Mouse (Mus musculus) forebrain, embryonic 14.5 days (tissue): ENCODE measurements around the gene Rif1. TPM values are rescaled to one million over a fixed set of nuclear protein-coding genes. Genes with fewer than 3 reads are reported as not detected.
"Not testable (repeated sequence)": the region's sequence is repeated elsewhere in the genome, so short reads cannot be mapped to it uniquely, and the experiment has no call there.

ENCODE experiments used
- ATAC-seq: fragments of 200-750 bp; cut with Nextera tagmentation; 2 replicates; pipeline ENCODE4 v1.8.0; 2017; ENCODE audit warnings: mild to moderate bottlenecking, moderate library complexity
- DNase-seq: peaks from one replicate; pipeline ENCODE4 v3.0.0-alpha.2; 2015; ENCODE audit warnings: low spot score
- H3K27ac ChIP-seq: fragments of 300-500 bp; sonication (generic); 2 replicates; pipeline ENCODE4 v1.5.1; 2014; ENCODE audit warnings: low read depth, mild to moderate bottlenecking, control low read depth, low read length, moderate library complexity
- H3K27me3 ChIP-seq: fragments of 300-500 bp; sonication (generic); replicated peaks from 2 replicates; pipeline ENCODE4 v1.6.1; 2014; ENCODE audit warnings: low read length, control low read depth, mixed read lengths; ENCODE audit not compliant: control insufficient read depth, insufficient read depth
- H3K36me3 ChIP-seq: fragments of 300-500 bp; sonication (generic); 2 replicates; pipeline ENCODE4 v1.6.1; 2014; ENCODE audit warnings: low read length, control low read depth; ENCODE audit not compliant: control insufficient read depth, insufficient read depth
- H3K4me1 ChIP-seq: fragments of 300-500 bp; sonication (generic); 2 replicates; pipeline ENCODE4 v1.6.1; 2014; ENCODE audit warnings: antibody characterized with exemption, low read length, control low read depth; ENCODE audit not compliant: control insufficient read depth, insufficient read depth
- H3K4me2 ChIP-seq: fragments of 300-500 bp; sonication (generic); 2 replicates; pipeline ENCODE4 v1.6.1; 2014; ENCODE audit warnings: mild to moderate bottlenecking, control low read depth, low read length
- H3K4me3 ChIP-seq: fragments of 300-500 bp; sonication (generic); 2 replicates; pipeline ENCODE4 v1.5.1; 2014; ENCODE audit warnings: low read depth, low read length, control low read depth
- H3K9ac ChIP-seq: fragments of 300-500 bp; sonication (generic); 2 replicates; pipeline ENCODE4 v1.6.1; 2014; ENCODE audit warnings: mild to moderate bottlenecking, low read length, control low read depth, moderate library complexity
- H3K9me3 ChIP-seq: fragments of 300-500 bp; sonication (generic); replicated peaks from 2 replicates; pipeline ENCODE4 v1.6.1; 2016; ENCODE audit warnings: low read length, control low read depth, mixed read lengths; ENCODE audit not compliant: control insufficient read depth
- WGBS: fragments of 180-500 bp; shearing (Covaris S2); extraction: QIAGEN DNeasy Blood & Tissue Kit; methylation state at CpG from one replicate; pipeline ENCODE4 v1.1.7; 2014; 5-methylcytosine and 5-hydroxymethylcytosine counted together
- polyA plus RNA-seq: library from polyadenylated mRNA; unstranded; fragments of >200 nt; fragmentation: Nextera tagmentation; extraction: Ambion mirVana; gene quantifications from 2 replicates; pipeline ENCODE4 v1.2.1, GENCODE M21; 2014

Gene Rif1
- polyA plus RNA-seq, 1 experiment from 2014 or later = 20.1 TPM

- H3K27ac ChIP-seq = no peak overlapping the region
- no peak for ATAC-seq
- H3K27me3 ChIP-seq = no peaks in the 10 kb centered on the region
- H3K4me3 ChIP-seq = no peak overlapping the region
- 90% methylated on average over 3 of the region's 3 CpGs for WGBS
- no peak overlapping the region for H3K9ac ChIP-seq
- peaks cover 65% of the 10 kb centered on the region for H3K36me3 ChIP-seq
- DNase-seq = no peak
- H3K4me2 ChIP-seq = no peak overlapping the region
- no peaks in the 10 kb centered on the region for H3K9me3 ChIP-seq
- H3K4me1 ChIP-seq = no peaks in the 10 kb centered on the region
Measured at GRCm38 (mm10) chr2:52084013-52084412, 11.4 kb downstream of the Rif1 start.

GRCm38 (mm10) chr2:52084571-52084970 lies 11.9 kb downstream of the Rif1 start:
- H3K27ac ChIP-seq = no peak overlapping the region
- ATAC-seq = no peak
- no peaks in the 10 kb centered on the region for H3K9me3 ChIP-seq
- H3K9ac ChIP-seq = no peak overlapping the region
- no peak for DNase-seq
- H3K27me3 ChIP-seq = no peaks in the 10 kb centered on the region
- no peaks in the 10 kb centered on the region for H3K4me1 ChIP-seq
- WGBS = 92% methylated on average over 2 of the region's 2 CpGs
- H3K4me2 ChIP-seq = no peak overlapping the region
- H3K36me3 ChIP-seq = peaks cover 67% of the 10 kb centered on the region
- H3K4me3 ChIP-seq = no peak overlapping the region

GRCm38 (mm10) chr2:52114086-52114485 lies 41.5 kb downstream of the Rif1 start:
- Histone ChIP-seq H3K4me1 (no peaks in the 10 kb centered on the region), H3K9me3 (no peaks in the 10 kb centered on the region), H3K9ac (no peak overlapping the region), H3K4me2 (no peak overlapping the region), H3K4me3 (no peak overlapping the region), H3K27ac (no peak overlapping the region), H3K27me3 (no peaks in the 10 kb centered on the region), H3K36me3 (peaks cover 80% of the 10 kb centered on the region)
- no peak for ATAC-seq
- DNase-seq = no peak
- WGBS = 97% methylated on average over 1 of the region's 1 CpGs

GRCm38 (mm10) chr2:52131370-52131769 lies 58.7 kb downstream of the Rif1 start:
- ATAC-seq, H3K36me3 ChIP-seq, H3K9me3 ChIP-seq, H3K4me3 ChIP-seq, H3K4me1 ChIP-seq, H3K27ac ChIP-seq, H3K4me2 ChIP-seq, H3K9ac ChIP-seq, DNase-seq, H3K27me3 ChIP-seq: not testable (repeated sequence)
- 96% methylated on average over 20 of the region's 20 CpGs for WGBS

GRCm38 (mm10) chr2:52133351-52133750 lies 60.7 kb downstream of the Rif1 start:
- Histone ChIP-seq H3K27ac (no peak overlapping the region), H3K36me3 (0 out of 2 replicates have a peak, but pooled peaks cover 3% of the 10 kb centered on the region), H3K27me3 (no peaks in the 10 kb centered on the region), H3K9ac (no peak overlapping the region), H3K4me3 (no peak overlapping the region), H3K4me1 (no peaks in the 10 kb centered on the region), H3K4me2 (no peak overlapping the region), H3K9me3 (no peaks in the 10 kb centered on the region)
- DNase-seq (no peak), ATAC-seq (no peak)
- WGBS = 89% methylated on average over 2 of the region's 2 CpGs

- ATAC-seq = no peak
- 86% methylated on average over 3 of the region's 3 CpGs for WGBS
- no peak overlapping the region for H3K4me2 ChIP-seq
Measured at GRCm38 (mm10) chr2:52153064-52153463, 80.4 kb downstream of the Rif1 start.

GRCm38 (mm10) chr2:52169243-52170005 lies 96.8 kb downstream of the Rif1 start:
- WGBS = 95% methylated on average over 7 of the region's 7 CpGs
- Histone ChIP-seq H3K4me1 (no peaks in the 10 kb centered on the region), H3K4me3 (no peak overlapping the region), H3K9me3 (no peaks in the 10 kb centered on the region), H3K36me3 (no peaks in the 10 kb centered on the region), H3K27ac (no peak overlapping the region), H3K9ac (no peak overlapping the region), H3K4me2 (no peak overlapping the region), H3K27me3 (no peaks in the 10 kb centered on the region)
- no peak for ATAC-seq
- DNase-seq = no peak

More at GRCm38 (mm10) chr2:52153064-52153463, 80.4 kb downstream of the Rif1 start:
- Histone ChIP-seq H3K27ac (no peak overlapping the region), H3K9me3 (no peaks in the 10 kb centered on the region), H3K4me3 (no peak overlapping the region), H3K27me3 (no peaks in the 10 kb centered on the region), H3K36me3 (no peaks in the 10 kb centered on the region), H3K4me1 (no peaks in the 10 kb centered on the region), H3K9ac (no peak overlapping the region)
- no peak for DNase-seq

Other genes starting within 250 kb of the Rif1 start
- gene Rbm43, start 137.7 kb upstream of the Rif1 start, polyA plus RNA-seq = 5.5 and 5.6 TPM in 2 replicates
- 5.0 TPM in 2 replicates for gene Nmi, start 99.3 kb upstream of the Rif1 start, polyA plus RNA-seq
- 5.6 and 6.5 TPM in 2 replicates for gene Tnfaip6, start 34.8 kb upstream of the Rif1 start, polyA plus RNA-seq